Mouse (Mus musculus) neural tube, embryonic 14.5 days (tissue): ENCODE measurements around the gene Taf10. TPM values are rescaled to one million over a fixed set of nuclear protein-coding genes. Genes with fewer than 3 reads are reported as not detected.
"Not testable (repeated sequence)": the region's sequence is repeated elsewhere in the genome, so short reads cannot be mapped to it uniquely, and the experiment has no call there.

Experiments used
- ATAC-seq: fragments of 200-750 bp; cut with Nextera tagmentation; 2 replicates; pipeline ENCODE4 v1.8.0; 2017; ENCODE audit warnings: low read depth, mild to moderate bottlenecking, moderate TSS enrichment, moderate library complexity
- H3K27ac ChIP-seq: fragments of 300-500 bp; sonication (generic); 2 replicates; pipeline ENCODE4 v1.5.1; 2014; ENCODE audit warnings: low read depth, mild to moderate bottlenecking, control low read depth, low read length, moderate library complexity, mixed read lengths
- H3K27me3 ChIP-seq: fragments of 300-500 bp; sonication (generic); 2 replicates; pipeline ENCODE4 v1.6.1; 2014; ENCODE audit warnings: low read length; ENCODE audit not compliant: control insufficient read depth, insufficient read depth
- H3K36me3 ChIP-seq: fragments of 300-500 bp; sonication (generic); 2 replicates; pipeline ENCODE4 v1.6.1; 2014; ENCODE audit warnings: low read length, mixed read lengths; ENCODE audit not compliant: control insufficient read depth, insufficient read depth
- H3K4me1 ChIP-seq: fragments of 300-500 bp; sonication (generic); 2 replicates; pipeline ENCODE4 v1.6.1; 2014; ENCODE audit warnings: low read length; ENCODE audit not compliant: control insufficient read depth, insufficient read depth
- H3K4me2 ChIP-seq: fragments of 300-500 bp; sonication (generic); 2 replicates; pipeline ENCODE4 v1.6.1; 2014; ENCODE audit warnings: mild to moderate bottlenecking, low read depth, low read length, control low read depth
- H3K4me3 ChIP-seq: fragments of 300-500 bp; sonication (generic); 2 replicates; pipeline ENCODE4 v1.5.1; 2014; ENCODE audit warnings: low read depth, low read length, control low read depth, mixed read lengths
- H3K9ac ChIP-seq: fragments of 300-500 bp; sonication (generic); replicated peaks from 2 replicates; pipeline ENCODE4 v1.6.1; 2014; ENCODE audit warnings: low read depth, mild to moderate bottlenecking, control low read depth, low read length, mixed read lengths
- H3K9me3 ChIP-seq: fragments of 300-500 bp; sonication (generic); 2 replicates; pipeline ENCODE4 v1.6.1; 2016; ENCODE audit warnings: low read length; ENCODE audit not compliant: control insufficient read depth
- WGBS: fragments of 180-500 bp; shearing (Covaris S2); extraction: QIAGEN DNeasy Blood & Tissue Kit; methylation state at CpG from one replicate; pipeline ENCODE4 v1.1.7; 2014; 5-methylcytosine and 5-hydroxymethylcytosine counted together
- polyA plus RNA-seq: library from polyadenylated mRNA; unstranded; fragments of >200 nt; fragmentation: Nextera tagmentation; extraction: Ambion mirVana; gene quantifications from 2 replicates; pipeline ENCODE4 v1.2.1, GENCODE M21; 2014

Gene Taf10
- polyA plus RNA-seq, 1 experiment from 2014 or later: 120 TPM

DNA sequence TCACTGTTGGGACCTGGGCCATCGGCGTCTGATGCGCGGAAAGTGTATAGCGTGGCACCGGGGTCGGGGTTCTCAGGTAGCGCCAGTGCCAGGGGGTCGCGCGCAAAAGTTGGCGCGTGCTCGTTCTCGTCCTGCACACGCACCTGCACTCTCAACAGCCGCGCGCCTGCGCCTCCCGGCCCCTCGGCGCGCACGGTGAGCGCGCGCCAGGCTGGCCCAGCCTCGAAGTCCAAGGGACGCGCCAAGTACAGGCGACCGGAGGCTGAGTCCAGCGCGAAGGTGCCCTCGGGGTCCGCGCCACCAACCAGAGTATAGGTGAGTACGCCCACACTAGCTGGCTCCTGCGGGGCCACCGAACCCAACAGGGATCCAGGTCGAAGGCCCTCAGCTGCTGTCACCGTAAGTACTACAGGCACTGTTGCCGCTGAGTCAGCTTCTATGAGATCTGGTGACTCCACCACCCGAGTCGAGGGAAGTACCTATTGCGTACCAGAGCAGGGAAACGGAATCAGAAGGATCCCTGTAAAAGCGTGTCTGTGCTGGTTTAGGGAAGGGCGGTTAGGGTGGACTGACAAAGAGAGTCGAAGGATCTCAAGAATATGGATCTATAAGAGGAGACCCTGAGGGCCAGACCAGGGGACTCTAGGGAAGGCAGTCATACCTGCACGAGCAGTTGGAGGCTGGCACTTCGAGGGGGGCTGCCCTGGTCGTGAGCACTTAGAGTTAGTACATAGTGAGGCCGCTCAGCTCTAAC is 18.5 kb upstream of the Taf10 start:
- WGBS: 19% methylated on average over 55 of the region's 55 CpGs
- Histone ChIP-seq H3K9ac (no peak overlapping the region), H3K4me1 (peaks cover 3% of the 10 kb centered on the region), H3K36me3 (peaks cover 85% of the 10 kb centered on the region), H3K9me3 (no peaks in the 10 kb centered on the region), H3K27ac (no peak overlapping the region), H3K4me2 (no peak overlapping the region), H3K4me3 (no peak overlapping the region), H3K27me3 (no peaks in the 10 kb centered on the region)
- ATAC-seq: peak; percentile 9; the same call in 1 of the 2 replicates

DNA sequence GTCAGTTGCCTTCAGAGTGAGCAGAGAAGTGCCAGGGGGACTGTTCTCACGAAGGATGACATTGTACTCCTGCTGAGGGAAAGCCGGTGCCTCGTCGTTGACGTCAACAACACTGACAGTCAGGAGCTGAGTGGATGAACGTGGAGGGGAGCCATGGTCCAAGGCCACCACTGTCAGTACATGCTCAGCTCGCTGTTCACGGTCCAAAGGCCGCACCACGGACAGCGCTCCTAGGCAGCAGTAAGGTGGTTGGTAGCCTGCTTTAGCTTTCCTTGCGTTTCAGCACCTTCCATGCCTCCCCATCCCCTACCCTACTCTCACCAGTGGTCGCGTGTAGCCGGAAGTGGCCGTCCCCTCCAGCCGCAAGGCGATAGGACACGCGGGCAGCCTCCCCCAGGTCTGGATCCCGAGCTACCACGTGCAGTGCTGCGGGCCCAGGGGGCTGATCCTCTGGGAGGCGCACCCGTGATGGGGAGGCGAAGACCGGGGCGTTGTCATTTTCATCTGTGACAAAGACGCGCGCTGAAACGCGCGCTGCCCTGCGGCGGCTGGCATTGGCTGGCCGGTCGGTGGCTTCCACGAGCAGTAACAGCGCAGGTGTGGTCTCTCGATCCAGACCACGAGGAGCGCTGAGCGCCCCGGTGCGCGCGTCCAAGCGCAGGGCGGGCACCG is 17.8 kb upstream of the Taf10 start:
- no peaks in the 10 kb centered on the region for H3K27me3 ChIP-seq
- H3K4me1 ChIP-seq: no peaks in the 10 kb centered on the region
- H3K9me3 ChIP-seq: no peaks in the 10 kb centered on the region
- H3K4me3 ChIP-seq: no peak overlapping the region
- H3K27ac ChIP-seq: no peak overlapping the region
- no peak overlapping the region for H3K9ac ChIP-seq
- H3K4me2 ChIP-seq: no peak overlapping the region
- H3K36me3 ChIP-seq: peaks cover 85% of the 10 kb centered on the region
- 22% methylated on average over 51 of the region's 51 CpGs for WGBS
- no peak for ATAC-seq

DNA sequence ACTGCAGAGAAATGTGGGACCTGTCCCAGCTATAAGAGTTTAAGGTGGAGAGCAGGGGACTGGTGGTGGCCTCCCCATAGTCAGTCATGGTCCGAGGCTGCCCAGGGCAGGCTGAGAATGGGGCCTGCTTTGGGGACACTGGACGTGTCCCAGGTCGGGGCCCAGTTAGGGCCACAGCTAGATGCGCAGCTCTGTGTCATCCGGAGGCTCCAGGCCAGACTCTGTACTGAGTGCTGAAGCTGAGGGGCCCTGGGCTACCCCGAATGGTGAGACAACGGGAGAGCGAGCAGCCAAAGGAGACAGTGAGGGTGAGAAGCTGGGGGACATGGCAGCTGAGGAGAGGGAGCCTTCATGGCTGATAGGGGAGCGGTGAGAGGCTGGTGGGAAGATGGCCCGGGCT is 9.1 kb upstream of the Taf10 start:
- no peak overlapping the region for H3K4me2 ChIP-seq
- ATAC-seq: no peak; the same call in 1 of the 2 replicates
- 0 out of 2 replicates have a peak, but pooled peaks cover 12% of the 10 kb centered on the region for H3K4me1 ChIP-seq
- no peak overlapping the region for H3K4me3 ChIP-seq
- no peak overlapping the region; the same call in 1 of the 2 replicates for H3K27ac ChIP-seq
- no peaks in the 10 kb centered on the region for H3K9me3 ChIP-seq
- WGBS: 88% methylated on average over 10 of the region's 10 CpGs
- peaks cover 60% of the 10 kb centered on the region for H3K36me3 ChIP-seq
- H3K9ac ChIP-seq: no peak overlapping the region
- no peaks in the 10 kb centered on the region for H3K27me3 ChIP-seq

DNA sequence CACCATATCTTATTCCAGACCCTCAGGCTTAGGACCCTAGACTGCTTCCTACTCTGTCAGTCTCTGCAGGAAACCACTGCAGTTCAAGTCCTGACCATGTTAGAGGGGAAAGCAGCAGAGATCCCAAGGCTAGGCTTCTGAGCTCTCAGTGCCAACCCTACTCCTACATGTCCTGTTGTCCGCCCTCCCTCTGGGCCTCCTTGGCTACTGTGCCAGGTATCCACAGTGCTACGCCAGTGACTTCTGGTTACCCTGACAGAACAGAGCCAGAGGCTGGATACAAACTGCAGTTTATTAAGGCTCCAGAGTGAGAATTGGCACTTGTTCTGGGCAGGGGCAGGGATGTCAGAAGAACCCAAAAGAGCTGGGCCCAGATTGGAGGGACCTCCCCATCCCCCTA is 8.6 kb upstream of the Taf10 start:
- Histone ChIP-seq H3K4me2 (no peak overlapping the region), H3K4me3 (no peak overlapping the region), H3K4me1 (0 out of 2 replicates have a peak, but pooled peaks cover 12% of the 10 kb centered on the region), H3K36me3 (peaks cover 55% of the 10 kb centered on the region), H3K9me3 (no peaks in the 10 kb centered on the region), H3K27me3 (no peaks in the 10 kb centered on the region), H3K9ac (no peak overlapping the region), H3K27ac (peak overlapping the region; percentile 39; the same call in 1 of the 2 replicates)
- ATAC-seq: peak; percentile 7; the same call in 1 of the 2 replicates
- WGBS: 92% methylated on average over 2 of the region's 2 CpGs

DNA sequence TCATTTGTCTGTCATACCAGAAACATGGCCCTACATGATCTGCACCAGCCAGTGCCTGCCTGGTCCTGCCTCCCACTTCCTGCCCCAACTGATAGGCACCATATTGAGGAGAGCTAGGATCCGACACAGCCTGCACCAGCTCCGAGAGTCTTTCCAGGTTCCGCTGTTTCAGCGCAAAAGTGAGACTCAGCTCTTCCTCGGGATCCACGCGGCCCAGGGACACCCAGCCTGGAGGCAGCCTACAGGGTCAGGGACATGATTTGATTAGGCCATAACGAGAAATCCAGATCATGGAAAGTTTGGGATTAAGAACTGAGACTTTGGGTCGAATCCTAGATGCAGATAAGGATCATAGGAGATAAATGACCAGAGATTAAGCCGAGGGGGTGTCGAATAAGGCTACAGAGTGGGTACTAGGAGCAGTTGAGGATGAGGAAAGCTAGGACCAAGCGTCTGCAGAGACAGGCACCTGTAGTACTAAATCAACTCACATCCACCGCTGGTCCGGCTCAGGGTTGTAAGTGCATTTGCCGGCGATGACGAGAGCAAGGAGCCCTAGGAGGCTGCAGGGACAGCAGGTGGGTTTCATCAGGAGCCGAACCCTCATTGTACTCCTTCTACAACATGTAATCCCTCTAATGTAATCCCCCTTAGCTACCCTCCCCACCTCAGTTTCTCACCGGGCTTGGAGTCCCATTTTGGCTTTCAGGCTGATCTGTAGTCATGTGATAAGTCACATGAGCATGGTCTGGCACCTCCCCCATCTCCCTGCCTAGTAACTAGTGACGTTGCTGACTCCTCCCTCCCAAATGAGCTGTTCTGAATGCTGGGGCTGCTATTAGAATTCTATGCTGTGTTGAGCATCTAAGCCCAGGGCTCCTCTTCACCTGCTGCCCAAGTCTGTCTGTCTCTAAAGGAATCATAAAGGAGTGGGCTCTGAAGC is 7.6 kb upstream of the Taf10 start, which contains the start of gene Tpp1:
TSS of gene Tpp1 (minus strand) at position 745 of the 943 bp plus-strand sequence.
- Histone ChIP-seq H3K4me3 (peak within 1 kb of the TSS; percentile 42), H3K27ac (peak within 1 kb of the TSS; percentile 45; the same call in 1 of the 2 replicates), H3K9ac (peak within 1 kb of the TSS; percentile 44; the same call in 1 of the 2 replicates), H3K9me3 (no peaks in the 10 kb centered on the region), H3K36me3 (peaks cover 46% of the 10 kb centered on the region), H3K4me1 (0 out of 2 replicates have a peak, but pooled peaks cover 12% of the 10 kb centered on the region), H3K27me3 (no peaks in the 10 kb centered on the region), H3K4me2 (peak within 1 kb of the TSS; percentile 58)
- WGBS: 25% methylated on average over 20 of the region's 20 CpGs
- peak; percentile 92 for ATAC-seq

DNA sequence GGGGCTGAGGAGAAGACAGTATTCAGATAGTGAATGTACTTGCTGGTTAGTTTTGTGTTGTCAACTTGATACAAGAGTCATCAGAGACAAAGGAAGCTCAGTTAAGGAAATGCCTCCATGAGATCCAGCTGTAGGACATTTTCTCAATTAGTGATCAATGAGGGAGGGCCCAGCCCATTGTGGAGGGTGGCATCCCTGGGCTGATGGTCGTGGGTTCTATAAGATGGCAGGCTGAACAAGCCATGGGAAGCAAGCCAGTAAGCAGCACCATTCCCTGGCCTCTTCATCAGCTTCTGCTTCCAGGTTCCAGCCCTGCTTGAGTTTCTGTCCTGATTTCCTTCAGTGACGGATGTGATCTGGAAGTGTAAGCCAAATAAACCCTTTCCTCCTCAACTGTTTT is 3.6 kb upstream of the Taf10 start:
- peaks cover 15% of the 10 kb centered on the region for H3K4me1 ChIP-seq
- H3K9me3 ChIP-seq: no peaks in the 10 kb centered on the region

DNA sequence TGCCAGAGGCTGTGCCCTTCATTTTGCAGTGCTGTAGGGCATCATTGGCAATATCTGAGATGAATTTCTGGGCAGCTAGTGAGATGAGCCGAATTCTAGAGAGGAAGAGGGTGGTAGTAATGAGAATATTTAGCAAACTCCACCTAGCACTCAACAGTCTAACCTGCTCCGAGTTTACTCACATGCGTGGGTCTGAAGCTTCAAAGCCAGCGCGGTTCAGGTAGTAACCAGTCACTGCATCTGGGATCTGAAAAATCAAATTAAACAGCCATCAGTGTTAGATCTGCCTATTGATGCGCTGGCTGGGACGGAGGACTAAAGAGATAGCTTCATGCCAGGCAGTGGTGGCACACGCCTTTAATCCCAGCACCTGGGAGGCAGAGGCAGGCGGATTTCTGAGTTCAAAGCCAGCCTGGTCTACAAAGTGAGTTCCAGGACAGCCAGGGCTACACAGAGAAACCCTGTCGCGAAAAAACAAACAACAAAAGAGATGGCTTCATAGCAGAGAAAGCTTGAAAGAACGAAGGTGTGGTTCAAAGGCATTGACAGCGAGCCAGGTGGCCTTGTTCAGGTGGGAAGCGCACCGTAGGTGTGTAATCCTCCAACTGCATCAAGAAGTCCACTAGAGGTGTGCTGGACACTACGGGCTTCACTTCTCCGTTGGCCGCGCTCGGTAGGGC is 775 bp downstream of the Taf10 start:
- ATAC-seq, H3K27ac ChIP-seq, H3K9me3 ChIP-seq, H3K27me3 ChIP-seq, H3K4me1 ChIP-seq: not testable (repeated sequence)
- Histone ChIP-seq H3K4me3 (peak overlapping the region; percentile 93), H3K9ac (peak overlapping the region; percentile 92), H3K4me2 (peak overlapping the region; percentile 87), H3K36me3 (peaks cover 17% of the 10 kb centered on the region; the same call in 1 of the 2 replicates)
- WGBS: 39% methylated on average over 20 of the region's 20 CpGs

More for the DNA sequence above, 3.6 kb upstream of the Taf10 start:
- no peaks in the 10 kb centered on the region for H3K27me3 ChIP-seq
- peaks cover 6% of the 10 kb centered on the region; the same call in 1 of the 2 replicates for H3K36me3 ChIP-seq
- H3K4me3 ChIP-seq: no peak overlapping the region
- no peak overlapping the region for H3K4me2 ChIP-seq
- no peak for ATAC-seq
- H3K27ac ChIP-seq: no peak overlapping the region
- H3K9ac ChIP-seq: no peak overlapping the region
- WGBS: 81% methylated on average over 2 of the region's 2 CpGs

DNA sequence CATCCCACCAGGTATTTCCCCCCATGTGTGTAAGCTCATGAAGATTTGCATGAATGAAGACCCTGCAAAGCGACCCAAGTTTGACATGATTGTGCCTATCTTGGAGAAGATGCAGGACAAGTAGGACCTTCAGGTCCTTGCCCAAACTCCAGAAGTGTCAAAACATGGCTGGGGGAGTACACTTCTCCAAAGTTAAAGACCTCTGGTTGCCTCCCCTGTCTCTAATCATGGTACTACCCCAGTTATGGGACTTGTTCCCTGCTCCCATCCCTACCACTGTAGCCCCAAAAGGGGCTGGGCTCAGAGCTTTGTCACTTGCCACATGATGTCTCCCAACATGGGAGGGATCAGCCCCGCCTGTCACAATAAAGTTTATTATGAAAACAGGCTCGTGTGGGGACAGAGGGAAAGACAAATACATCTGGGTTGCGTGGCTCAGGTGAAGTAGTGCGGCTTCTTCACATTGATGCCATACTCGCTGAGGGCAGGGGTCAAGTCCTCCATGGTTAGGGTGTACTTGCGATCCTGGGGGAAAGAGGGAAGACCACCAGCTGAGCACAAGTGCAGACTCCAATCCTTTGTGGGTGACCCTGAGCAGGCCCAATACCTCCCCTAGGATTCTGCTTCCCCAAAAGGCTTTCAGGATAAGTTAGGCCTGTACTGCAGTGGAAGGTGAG is 1.5 kb downstream of the Taf10 start:
- not testable (repeated sequence) for H3K9me3 ChIP-seq, ATAC-seq, H3K4me1 ChIP-seq, H3K27me3 ChIP-seq, H3K27ac ChIP-seq, H3K4me3 ChIP-seq, H3K4me2 ChIP-seq, H3K9ac ChIP-seq
- WGBS: 79% methylated on average over 7 of the region's 7 CpGs
- peaks cover 17% of the 10 kb centered on the region; the same call in 1 of the 2 replicates for H3K36me3 ChIP-seq
